Mouse (Mus musculus) hindbrain, embryonic 14.5 days (tissue): ENCODE data around the gene P2ry13. TPM values are rescaled to one million over a fixed set of nuclear protein-coding genes. Genes with fewer than 3 reads are reported as not detected.

ENCODE experiments used
- polyA plus RNA-seq: library from polyadenylated mRNA; unstranded; fragments of >200 nt; fragmentation: Nextera tagmentation; extraction: Ambion mirVana; gene quantifications from 2 replicates; pipeline ENCODE4 v1.2.1, GENCODE M21; 2014

P2ry13 gene
- polyA plus RNA-seq, 1 experiment from 2014 or later, result 1.7 TPM

Other genes starting within 250 kb of the P2ry13 start
- gene Med12l, start 205.1 kb downstream of the P2ry13 start, polyA plus RNA-seq, result 7.4 and 8.7 TPM in 2 replicates
- 0.81 and 1.3 TPM in 2 replicates for gene Gpr171, start 109.1 kb downstream of the P2ry13 start, polyA plus RNA-seq
- 4.0 and 4.4 TPM in 2 replicates for gene P2ry14, start 57.3 kb downstream of the P2ry13 start, polyA plus RNA-seq
- gene Gpr87, start 15.8 kb downstream of the P2ry13 start, polyA plus RNA-seq, result 0.13 TPM in 1 of 2 replicates, not detected in the other
- gene P2ry12, start 52.0 kb upstream of the P2ry13 start, polyA plus RNA-seq, result 10.0 and 10.1 TPM in 2 replicates
- gene Igsf10, start 133.5 kb upstream of the P2ry13 start, polyA plus RNA-seq, result 4.1 and 4.2 TPM in 2 replicates